Mouse (Mus musculus) frontal cortex, postnatal 25 days (tissue): ENCODE measurements at regions not wholly inside any gene's neighbourhood (a gene's known extent, or its start where the extent isn't known, plus 50 kb on each side); places are given as distances from the start of the nearest gene placed in this dataset.

Experiments
- DNase-seq, 2 experiments: peaks; one replicate each; pipeline ENCODE4 v3.0.0; 2022; ENCODE audit warnings: low spot score in 2 of 2

DNA sequence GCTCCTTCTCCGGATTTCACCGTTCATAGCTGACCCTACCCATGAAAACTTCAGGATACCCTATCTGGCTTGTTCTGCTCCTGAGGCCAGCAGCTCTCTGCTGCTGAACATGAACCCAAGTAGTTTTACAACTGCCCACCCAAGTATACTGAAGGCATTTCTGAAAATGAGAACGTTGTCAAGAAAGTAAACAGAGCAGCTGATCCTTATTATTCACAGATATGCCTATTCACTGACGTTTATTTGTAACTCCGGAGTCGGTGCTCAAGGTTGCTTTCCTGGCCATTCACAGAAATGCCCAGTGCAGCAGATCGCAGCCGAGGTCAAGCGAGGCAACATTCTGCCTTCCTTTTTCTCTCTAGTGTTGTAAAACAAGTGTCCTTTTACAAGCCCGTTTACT, 128.4 kb upstream of the N6amt1 start:
- DNase-seq, result no peak

DNA sequence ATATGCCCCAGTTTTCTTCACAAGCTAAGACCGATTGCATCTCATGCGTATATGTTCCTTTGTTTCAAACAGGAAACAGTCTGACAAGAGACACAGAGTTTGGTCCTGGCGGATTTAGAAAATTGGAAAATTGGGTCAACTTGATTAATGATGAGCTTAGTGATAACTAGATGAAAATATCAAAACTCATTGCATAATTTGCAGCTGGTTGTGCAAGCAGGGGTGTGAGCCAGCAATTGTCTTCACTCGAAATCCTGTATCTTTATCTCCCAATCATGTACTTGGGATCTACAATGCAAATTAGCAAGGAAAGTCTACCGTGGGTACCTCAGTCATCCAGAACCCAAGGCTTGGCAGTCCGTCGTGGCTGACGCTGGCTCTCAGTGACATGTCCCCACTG, 128.9 kb upstream of the N6amt1 start:
- DNase-seq, result no peak

DNA sequence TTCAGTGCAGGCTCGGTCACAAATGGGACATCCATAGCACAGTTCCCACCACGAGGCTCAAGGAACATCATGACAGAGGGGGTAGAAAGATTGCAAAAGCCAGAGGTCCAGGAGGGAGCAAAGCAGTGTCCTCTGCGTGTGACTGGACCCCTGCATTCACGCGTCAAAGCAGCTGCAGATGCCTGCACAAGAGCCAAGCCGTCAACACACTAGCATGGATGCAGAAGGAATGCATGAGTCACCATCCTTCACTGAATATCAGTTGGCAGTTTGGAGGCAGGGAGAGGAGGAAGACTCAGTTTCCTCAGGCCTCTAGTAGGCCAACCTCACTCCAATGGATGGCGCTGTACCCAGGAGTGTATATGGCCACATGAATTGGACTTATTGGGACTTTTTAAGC, 130.0 kb upstream of the N6amt1 start:
- no peak for DNase-seq

DNA sequence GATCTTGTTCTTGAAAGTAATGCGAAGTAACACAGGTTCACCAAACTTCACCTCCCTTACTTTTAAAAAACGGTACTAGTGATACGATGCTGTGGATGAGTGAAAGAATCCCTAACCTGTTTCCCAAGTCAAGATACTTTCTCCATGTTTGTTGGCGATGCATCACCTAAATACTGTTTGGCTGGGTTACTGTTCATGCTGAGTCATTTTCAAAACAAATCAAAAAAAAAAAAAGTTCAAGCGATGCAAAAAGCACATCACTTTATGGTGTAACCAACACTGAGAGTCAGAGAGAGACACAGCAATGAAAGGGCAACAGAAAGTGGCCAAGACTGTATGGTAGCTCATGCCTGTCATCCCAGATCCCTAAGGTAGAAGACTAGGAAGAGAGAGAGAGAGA, 133.4 kb upstream of the N6amt1 start:
- no peak for DNase-seq

DNA sequence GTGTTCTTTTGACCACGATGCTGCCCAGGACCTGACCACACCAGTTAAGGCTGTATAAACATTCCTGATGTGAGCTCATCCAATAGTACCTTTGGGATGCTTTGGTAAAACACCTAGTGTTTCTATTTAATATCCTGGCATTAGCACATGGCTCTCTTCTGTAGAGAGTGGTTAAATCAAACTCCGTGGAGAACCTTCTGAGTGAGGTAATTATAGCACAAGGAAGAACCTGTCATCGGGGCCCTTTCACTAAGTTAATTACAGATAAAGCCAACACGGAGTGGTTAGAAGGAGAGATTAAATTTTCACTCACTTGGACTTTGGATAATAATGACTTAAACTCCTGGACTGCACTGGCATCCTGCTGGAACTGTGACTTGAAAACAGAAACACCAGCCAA, 133.8 kb upstream of the N6amt1 start:
- no peak for DNase-seq

DNA sequence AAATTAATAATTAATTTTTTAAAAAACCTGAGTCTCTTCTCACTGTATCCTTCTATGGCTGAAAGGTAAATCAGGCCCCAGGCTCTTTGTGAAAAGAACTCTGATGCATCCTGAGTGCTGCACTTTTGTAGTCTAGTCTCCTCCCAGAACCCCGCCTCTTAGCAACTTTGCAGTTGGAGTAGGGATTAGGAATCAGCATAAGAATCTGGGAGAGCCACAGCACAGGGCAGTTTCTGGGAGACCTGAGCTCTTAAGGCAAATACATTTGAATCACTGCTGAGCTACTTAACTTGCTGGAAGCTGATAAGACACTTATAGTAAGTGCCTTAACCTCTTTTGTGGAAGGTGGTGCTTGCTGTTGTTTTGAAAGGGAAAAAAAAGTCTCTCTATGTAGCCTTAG, 146.1 kb upstream of the N6amt1 start:
- DNase-seq, result no peak

DNA sequence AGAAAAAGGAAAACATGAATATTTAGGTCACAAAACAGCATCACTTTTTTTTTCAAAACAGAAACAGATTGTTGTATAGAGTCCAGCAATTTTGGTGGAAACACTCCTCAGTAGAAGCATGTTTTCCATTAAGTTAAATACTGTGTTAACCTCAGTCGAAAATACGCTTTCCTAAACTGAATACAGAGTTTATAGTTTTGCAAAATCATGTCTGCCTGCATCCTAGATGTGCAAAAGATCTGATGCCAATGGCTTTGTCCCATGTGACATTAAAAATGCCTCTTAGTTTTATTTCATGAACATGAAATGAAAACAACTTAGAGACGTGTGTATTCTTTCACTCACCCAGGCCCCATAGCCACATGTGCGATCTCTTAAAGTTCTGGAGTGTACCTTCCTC, 163.5 kb upstream of the N6amt1 start:
- DNase-seq, result no peak

DNA sequence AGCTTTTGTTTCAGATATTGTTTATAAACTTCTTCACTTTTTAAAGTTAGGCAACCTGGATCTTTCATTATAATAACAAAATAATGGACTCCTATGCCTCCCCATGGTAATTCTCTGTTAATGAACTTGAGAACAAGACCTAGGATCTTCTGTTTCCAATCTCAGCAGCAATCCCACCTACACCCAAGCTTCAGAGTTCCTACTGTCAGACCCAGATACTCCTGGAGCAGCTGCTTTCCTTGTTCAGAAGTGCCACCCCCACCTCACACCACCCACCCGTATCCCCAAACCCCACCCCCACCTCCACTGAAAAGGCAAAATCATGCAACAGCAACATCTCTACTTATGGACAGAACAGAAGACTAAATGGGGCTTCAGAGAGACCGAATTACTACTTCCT, 165.2 kb upstream of the N6amt1 start:
- no peak for DNase-seq

DNA sequence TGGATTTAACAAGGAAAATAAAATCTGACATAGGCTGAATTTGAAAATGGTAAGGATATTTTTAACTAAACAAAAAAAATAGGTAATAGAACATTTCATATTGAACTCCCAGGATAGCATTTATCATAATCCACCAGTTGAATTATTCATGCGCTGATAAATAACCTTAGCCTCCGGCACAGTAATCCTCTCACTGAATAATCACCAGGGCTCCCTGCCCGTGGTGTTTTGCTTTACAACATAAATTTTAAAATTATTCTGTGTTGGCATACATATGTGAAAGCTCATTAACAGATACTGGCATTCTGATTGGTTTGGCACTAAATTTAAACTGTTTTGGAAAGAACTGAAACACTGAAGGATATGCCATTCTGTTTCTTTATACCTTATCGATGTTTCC, 181.6 kb upstream of the N6amt1 start:
- no peak for DNase-seq

DNA sequence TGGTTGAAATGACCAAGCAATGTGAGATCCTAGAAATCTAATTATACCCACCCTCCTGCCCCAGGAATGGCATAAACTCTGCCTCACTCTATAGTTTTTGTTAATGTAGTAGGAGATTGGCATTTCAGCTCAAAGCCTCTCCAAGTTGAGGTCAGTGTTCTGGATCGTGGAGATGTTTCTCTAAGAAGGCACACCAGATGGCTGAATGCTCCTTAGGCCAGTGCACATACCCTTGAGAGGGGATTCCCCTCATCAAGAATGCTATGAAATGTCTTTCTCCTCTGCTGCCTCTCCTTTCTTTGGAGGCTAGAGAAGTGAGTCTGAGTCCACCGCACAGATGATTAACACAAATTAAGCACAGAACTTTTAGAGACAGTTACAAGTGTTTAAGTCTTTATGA, 214.7 kb upstream of the N6amt1 start:
- no peak for DNase-seq

DNA sequence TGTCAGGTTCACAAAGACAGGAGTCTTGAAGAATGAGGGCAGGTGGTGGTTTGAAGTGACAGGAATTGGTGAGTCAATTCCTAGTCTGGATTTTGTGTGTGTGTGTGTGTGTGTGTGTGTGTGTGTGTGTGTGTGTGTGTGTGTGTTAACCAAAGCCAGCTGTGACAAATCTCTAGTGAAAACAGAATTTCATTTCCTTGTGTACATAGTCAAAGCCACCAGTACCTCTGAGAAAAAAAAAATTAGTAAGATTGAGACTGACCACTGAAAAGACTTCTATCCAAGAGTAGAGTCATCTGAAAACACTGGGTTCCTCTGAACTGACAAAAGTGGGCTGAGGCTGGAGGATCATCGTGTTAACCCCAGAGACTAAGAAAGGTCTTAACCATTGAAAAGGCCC, 217.5 kb upstream of the N6amt1 start:
- no peak for DNase-seq

DNA sequence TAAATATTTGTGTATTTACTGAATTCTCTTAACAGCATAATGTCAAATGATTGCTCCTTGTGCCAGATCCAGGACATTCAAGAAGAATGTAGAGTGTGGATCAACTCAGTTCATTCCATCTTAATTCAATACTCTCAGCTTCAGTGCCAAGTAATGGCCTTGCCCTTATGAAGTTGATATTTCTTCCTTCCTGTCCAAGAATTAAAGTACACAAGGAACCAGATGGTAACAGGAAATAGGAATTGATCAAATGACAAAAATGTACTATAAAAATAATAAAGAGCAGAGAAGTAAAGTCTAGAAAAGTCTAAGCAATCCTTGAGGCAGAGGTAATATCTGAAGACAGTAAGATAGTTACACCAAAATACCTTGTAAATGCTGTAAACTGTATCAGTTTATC, 219.5 kb upstream of the N6amt1 start:
- no peak for DNase-seq

DNA sequence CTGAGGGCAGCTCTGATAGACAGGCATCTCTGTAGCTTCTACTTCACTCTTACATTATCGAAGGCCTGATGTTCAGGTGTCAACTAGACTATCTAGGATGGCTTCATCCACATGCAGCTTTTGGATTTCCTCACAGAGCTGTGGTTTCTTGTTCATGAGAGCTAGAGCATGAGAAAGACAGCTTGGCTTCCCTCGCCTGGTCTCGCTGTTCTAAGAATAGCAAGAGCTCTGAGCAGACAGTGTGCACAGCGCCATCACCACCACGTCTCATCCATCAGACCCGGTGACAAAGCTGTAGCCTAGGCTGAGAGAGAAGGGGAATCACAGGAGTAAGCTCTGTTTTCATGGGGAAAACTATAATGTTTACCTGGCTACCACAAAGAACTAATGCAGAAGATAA, 220.1 kb upstream of the N6amt1 start:
- no peak for DNase-seq

DNA sequence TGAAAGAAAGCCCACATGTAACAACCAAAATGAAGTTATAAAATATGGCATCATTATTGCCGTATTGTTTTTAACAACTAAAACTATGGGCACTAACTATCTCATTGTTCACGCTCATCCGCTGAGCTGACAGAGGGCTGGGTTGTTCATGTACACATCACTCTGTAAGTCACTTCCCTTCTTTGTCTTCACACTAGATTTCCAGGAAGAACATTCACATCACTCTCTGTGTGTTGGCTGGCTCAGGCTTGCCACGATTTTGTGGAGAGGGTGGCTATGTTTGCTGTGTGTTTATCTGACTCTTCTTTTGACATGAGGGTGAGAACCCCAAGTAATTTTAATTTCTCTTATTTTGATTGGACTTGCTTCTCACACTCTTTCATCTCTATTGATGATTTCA, 221.9 kb upstream of the N6amt1 start:
- DNase-seq, result no peak

DNA sequence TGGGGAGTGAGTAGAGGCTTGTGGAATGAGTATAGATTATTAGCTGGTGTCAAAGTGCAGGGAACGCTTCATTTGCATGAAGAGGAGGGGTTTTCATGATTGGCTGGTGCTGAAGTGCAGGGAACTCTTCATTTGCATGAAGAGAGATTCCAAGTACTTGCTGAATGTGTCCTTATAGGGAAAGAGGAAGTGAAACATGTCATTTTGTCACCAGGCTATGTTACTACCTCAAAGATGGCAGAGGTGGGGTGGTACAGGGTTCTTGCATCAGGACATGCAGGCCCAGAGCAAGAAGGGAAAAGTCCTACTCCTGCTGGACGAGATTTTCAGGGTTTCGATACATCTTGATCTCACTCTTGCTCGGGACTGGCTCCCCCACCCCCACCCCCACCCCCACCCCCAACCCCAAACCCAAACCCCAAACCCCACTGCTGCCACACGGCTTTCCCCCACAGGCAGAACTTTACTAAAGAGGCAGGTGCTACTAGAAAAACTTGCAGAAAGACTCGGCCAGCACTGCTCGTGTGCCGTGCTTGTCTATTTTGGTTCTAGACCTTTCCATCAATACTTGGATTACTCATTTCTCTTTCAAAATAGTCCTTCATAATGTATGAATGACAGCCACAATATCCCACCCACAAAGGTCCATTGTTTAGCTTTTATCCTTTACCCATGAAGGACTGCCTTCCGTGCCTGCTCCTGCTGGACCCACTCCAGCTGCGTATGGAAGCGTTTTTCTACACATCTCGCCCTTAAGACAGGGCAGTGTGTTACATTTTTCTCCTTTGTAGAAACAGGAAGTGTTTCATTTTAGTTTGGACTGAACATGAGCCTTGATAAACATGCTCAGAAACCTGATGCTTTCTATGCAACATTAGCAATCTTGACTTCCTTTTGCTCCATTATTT, 223.0 kb upstream of the N6amt1 start:
- DNase-seq, result no peak

DNA sequence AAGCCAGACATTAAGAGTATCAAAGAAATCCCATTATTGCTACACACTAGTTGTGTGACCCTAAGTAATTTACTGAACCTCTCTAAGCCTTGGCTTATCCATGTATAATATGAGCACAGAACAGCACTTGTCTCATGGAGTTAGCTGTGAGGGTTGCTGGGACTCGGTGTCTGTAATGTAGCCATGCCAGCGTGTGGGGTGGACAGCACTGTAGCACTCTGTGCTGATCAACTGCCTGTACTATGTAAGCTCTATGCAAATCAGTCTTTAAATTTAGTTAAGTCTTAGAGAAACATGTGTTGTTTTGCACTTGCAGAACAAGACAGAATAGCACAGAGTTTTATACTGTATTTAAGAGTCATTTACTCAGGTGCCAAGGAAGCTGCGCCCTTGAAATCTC, 225.0 kb upstream of the N6amt1 start:
- no peak for DNase-seq

DNA sequence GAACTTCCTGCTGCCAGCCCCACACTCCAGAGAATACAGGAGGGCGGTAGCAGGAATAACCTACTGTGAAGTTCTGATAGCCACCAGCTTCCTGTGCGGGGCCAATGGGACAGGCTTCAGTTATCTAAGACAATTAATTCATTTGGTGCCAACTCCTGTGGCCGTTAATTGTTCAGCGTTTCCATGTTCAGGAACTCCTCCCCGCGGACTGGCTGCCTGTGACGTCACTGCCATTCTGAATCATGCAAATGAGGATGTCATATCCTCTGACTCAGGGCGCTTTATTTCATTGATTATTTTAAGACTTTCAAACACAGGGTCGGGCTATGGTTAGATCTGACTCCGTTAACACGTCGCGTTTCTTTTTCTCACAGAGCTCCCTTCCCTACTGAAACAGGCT, 225.8 kb upstream of the N6amt1 start:
- peak in 1 of 2 experiments; percentile 23 for DNase-seq

DNA sequence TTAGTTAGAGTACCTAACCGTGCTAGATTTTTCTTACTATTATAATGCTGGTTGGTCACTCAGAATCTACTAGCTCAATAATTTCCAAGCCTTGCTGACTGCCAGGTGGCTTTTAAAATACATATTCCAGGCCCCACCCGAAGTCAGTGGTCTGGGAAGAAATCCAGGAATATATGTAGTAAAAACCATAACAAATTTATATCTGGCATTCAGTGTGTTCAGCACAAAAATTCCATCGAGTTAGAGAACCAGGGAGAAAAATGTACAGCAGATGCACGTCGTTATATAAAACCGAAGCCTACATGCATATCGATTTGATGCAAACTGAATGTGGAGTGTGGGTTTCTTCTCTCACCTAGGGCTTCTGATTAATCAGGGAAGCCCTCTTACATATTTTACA, 229.5 kb upstream of the N6amt1 start:
- no peak for DNase-seq

DNA sequence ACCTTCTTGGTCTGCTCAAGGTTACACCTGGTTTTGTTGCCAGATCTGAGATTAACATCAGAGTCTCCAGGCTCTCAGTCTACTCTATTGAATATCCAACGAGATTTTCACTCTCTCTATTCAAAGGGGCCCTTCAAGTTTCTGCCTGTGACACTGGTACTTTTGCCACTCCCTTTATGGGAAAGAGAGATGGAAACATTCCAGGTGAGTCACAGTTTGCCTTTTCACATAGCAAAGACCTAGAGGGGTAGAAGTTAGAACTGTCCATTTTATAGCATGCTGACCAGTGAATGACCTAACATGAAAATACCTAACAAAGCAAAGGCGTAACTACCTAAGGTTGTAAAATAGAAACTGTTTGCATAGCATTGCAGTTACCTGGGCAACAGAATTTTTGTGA, 250.4 kb upstream of the N6amt1 start:
- DNase-seq, result no peak

DNA sequence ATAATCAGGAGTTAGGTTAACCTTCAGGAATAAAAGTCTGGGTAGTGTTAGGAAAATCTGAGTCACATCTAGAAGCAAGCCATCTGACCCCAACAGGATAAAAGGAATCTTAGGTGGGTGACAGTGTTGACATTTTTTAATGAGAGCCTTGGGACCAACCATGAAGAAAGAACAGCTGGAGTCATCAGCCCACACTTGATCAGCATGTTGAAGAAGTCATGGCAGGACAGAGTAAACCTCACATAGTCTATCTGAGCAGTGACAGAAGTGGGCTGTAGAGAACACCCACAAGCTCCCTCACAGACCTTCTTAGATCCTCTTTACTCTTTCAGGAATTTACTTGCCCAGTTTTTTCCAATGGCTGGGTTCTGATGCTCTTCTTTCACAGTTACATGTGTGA, 251.9 kb upstream of the N6amt1 start:
- no peak for DNase-seq

DNA sequence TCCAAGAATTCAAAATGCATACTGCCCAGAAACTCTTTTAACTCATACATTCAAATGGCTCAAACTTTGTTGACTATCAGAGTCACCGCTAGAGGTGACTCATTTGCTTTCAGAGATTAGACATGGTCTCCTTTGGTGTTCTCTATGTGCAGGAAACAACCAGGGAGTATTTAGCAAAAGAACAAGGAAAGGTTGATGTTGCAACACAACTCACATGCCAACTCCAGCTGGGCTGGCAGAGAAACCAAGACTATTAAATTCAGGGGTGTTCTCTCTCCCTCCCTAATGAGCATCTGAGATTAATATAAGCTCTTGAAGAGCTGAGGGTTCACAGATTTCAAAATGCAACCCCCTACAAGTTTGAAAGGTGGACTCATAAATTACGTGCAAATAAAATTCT, 262.0 kb upstream of the N6amt1 start:
- no peak for DNase-seq

DNA sequence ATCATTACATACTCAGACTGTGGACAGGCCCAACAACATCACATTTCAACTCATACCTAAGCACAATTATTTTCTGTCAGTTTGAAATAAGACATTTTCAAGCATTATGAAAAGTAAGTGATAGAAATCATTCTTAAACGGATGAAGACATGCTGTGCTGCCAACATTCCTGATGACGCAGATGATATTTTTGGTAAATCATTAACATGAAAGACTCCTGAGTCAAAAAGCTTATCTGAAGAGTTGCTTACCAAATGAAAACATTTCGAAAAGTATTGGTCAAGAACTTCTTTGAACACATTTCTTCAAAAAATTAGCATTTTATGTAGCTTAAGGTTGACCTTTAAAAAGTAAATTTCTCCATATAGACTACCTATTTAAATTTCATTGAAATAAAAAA, 264.7 kb upstream of the N6amt1 start:
- no peak for DNase-seq

DNA sequence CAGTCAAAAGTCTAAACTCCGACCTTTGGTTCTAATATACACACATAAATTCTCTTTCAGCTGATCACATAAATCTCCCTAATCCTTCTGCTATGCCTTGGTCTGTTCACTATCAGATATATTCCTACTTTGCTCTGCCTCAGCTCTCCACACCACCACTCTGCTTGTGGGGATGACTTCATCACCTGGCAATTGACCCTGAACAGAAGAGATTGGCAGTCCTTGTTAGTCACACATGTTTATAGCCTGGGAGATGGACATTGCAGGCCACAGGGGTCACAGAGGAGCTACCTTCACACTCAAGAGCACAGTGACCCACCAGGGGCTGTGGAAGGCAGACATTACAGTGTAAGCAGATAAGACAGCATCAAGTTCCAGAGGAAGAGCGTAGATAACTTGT, 270.5 kb upstream of the N6amt1 start:
- DNase-seq, result no peak

DNA sequence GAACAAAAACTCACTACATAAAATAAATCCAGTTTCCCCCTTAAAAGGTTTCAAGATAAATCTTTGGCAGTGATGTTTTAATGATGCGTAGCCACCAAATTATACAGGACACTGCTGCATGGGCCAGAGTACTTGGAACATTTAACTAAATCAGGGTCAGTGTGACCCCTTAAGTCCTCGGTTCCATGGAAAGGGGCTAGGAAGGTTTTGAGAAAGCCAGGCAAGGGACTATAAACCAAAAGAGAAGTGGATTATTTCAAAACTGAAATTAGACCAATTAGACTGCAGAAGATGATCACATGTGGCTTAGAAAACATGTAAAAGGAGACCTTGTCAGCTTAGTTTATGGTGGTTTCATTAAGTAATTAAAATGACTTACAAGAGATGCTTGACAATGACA, 276.6 kb upstream of the N6amt1 start:
- DNase-seq, result no peak
